Mouse (Mus musculus): ENCODE data around the gene Pira2. TPM values are rescaled to one million over a fixed set of nuclear protein-coding genes. Genes with fewer than 3 reads are reported as not detected.

Pira2 gene
- polyA plus RNA-seq, 1 experiment from 2014 or later: not detected

Other genes starting within 250 kb of the Pira2 start
- 0.44 and 0.63 TPM in 2 replicates for gene Oscar, start 228.9 kb downstream of the Pira2 start, polyA plus RNA-seq (2014; fragmentation: Nextera tagmentation; extraction: Ambion mirVana)
- gene Ndufa3, start 227.7 kb downstream of the Pira2 start, polyA plus RNA-seq (2014; fragmentation: Nextera tagmentation; extraction: Ambion mirVana): 447 and 581 TPM in 2 replicates
- 31.7 and 37.7 TPM in 2 replicates for gene Tfpt, start 215.1 kb downstream of the Pira2 start, polyA plus RNA-seq (2014; fragmentation: Nextera tagmentation; extraction: Ambion mirVana)
- gene Prpf31, start 215.1 kb downstream of the Pira2 start, polyA plus RNA-seq (2014; fragmentation: Nextera tagmentation; extraction: Ambion mirVana): 76.8 and 86.8 TPM in 2 replicates
- gene Cnot3, start 199.8 kb downstream of the Pira2 start, polyA plus RNA-seq (2014; fragmentation: Nextera tagmentation; extraction: Ambion mirVana): 40.5 and 47.7 TPM in 2 replicates
- gene Leng1, start 179.2 kb downstream of the Pira2 start, polyA plus RNA-seq (2014; fragmentation: Nextera tagmentation; extraction: Ambion mirVana): 11.0 and 11.8 TPM in 2 replicates
- 4.1 and 6.2 TPM in 2 replicates for gene Tmc4, start 167.5 kb downstream of the Pira2 start, polyA plus RNA-seq (2014; fragmentation: Nextera tagmentation; extraction: Ambion mirVana)
- 255 and 265 TPM in 2 replicates for gene Tsen34, start 152.2 kb downstream of the Pira2 start, polyA plus RNA-seq (2014; fragmentation: Nextera tagmentation; extraction: Ambion mirVana)
- gene Mboat7, start 151.5 kb downstream of the Pira2 start, polyA plus RNA-seq (2014; fragmentation: Nextera tagmentation; extraction: Ambion mirVana): 74.9 and 76.4 TPM in 2 replicates
- 703 and 810 TPM in 2 replicates for gene Rps9, start 141.1 kb downstream of the Pira2 start, polyA plus RNA-seq (2014; fragmentation: Nextera tagmentation; extraction: Ambion mirVana)
- gene Pirb, start 124.7 kb downstream of the Pira2 start, polyA plus RNA-seq (2014; fragmentation: Nextera tagmentation; extraction: Ambion mirVana): 0.12 and 0.35 TPM in 2 replicates
- not detected in 2 replicates for gene Gm15448, start 19.4 kb downstream of the Pira2 start, polyA plus RNA-seq (2014; fragmentation: Nextera tagmentation; extraction: Ambion mirVana)
- gene Gm14548, start 53.1 kb upstream of the Pira2 start, polyA plus RNA-seq (2014; fragmentation: Nextera tagmentation; extraction: Ambion mirVana): not detected in 2 replicates
- not detected in 2 replicates for gene Lilra6, start 70.5 kb upstream of the Pira2 start, polyA plus RNA-seq (2014; fragmentation: Nextera tagmentation; extraction: Ambion mirVana)
- gene Lair1, start 218.2 kb upstream of the Pira2 start, polyA plus RNA-seq (2014; fragmentation: Nextera tagmentation; extraction: Ambion mirVana): 2.6 and 3.2 TPM in 2 replicates